Mouse (Mus musculus) ES-Bruce4 (cell line): ENCODE measurements around the gene Sema6b.

ENCODE experiments used
- CTCF ChIP-seq: IDR thresholded peaks from one replicate; pipeline ENCODE4 v1.8.1; 2011; ENCODE audit warnings: low read depth, low read length
- POLR2A ChIP-seq: IDR thresholded peaks from one replicate; pipeline ENCODE4 v1.8.1; 2011; ENCODE audit warnings: low read length; ENCODE audit not compliant: insufficient read depth

DNA sequence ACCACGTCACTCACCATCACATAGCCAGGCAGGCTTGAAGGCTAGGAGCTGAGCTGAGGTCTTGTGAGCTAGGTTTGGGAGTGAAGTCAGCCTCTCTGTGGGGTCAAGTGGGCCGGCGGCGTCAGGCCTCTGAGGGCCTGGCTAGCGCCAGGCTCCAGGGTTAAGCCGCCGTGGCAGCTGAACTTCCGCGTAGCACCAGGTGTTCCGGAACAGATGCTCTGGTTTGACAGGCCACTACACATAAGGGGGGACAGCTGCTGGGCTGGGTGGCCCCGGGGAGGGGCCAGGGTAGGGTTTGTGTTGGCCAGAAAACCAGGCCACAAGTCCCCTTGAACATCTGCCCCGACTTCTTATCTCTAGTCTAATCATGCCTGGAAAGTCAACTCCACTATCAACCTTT lies 7.3 kb upstream of the Sema6b start:
- TF ChIP-seq CTCF (no peak), POLR2A (no peak)
